Mouse (Mus musculus) lung, postnatal 4 days (tissue): ENCODE measurements around the gene Cend1.
A peak's percentile ranks its signal among the peaks of the same experiment; 100 is the strongest.

ENCODE experiments used
- DNase-seq, 2 experiments: peaks; one replicate each; pipeline ENCODE4 v3.0.0; 2021

The Cend1 gene

GRCm38 (mm10) chr7:141390326-141391259, 38.7 kb downstream of the Cend1 start:
- no peak for DNase-seq

GRCm38 (mm10) chr7:141388487-141389109, 40.7 kb downstream of the Cend1 start:
- DNase-seq: no peak

GRCm38 (mm10) chr7:141387807-141388486, 41.3 kb downstream of the Cend1 start:
- DNase-seq: no peak

- no peak for DNase-seq
Measured at GRCm38 (mm10) chr7:141381068-141381835, 48.0 kb downstream of the Cend1 start.

GRCm38 (mm10) chr7:141379584-141379983, 49.7 kb downstream of the Cend1 start:
- peak in 1 of 2 experiments; percentile 51 for DNase-seq
